Mouse (Mus musculus) kidney, embryonic 14.5 days (tissue): ENCODE data around the gene Gm49383. TPM values are rescaled to one million over a fixed set of nuclear protein-coding genes. Genes with fewer than 3 reads are reported as not detected.

Source experiments
- ATAC-seq: fragments of 200-750 bp; cut with Nextera tagmentation; 2 replicates; pipeline ENCODE4 v1.8.0; 2017; ENCODE audit warnings: moderate number of reproducible peaks, mild to moderate bottlenecking, moderate TSS enrichment, moderate library complexity; ENCODE audit not compliant: low FRiP score, low TSS enrichment
- H3K27ac ChIP-seq: fragments of 300-500 bp; sonication (generic); 2 replicates; pipeline ENCODE4 v1.5.1; 2014; ENCODE audit warnings: low read depth, mild to moderate bottlenecking, low read length, moderate library complexity, mixed read lengths
- H3K27me3 ChIP-seq: fragments of 300-500 bp; sonication (generic); 2 replicates; pipeline ENCODE4 v1.6.1; 2014; ENCODE audit warnings: mild to moderate bottlenecking, low read length; ENCODE audit not compliant: control insufficient read depth, insufficient read depth
- H3K36me3 ChIP-seq: fragments of 300-500 bp; sonication (generic); 2 replicates; pipeline ENCODE4 v1.6.1; 2014; ENCODE audit warnings: low read length, mixed read lengths; ENCODE audit not compliant: control insufficient read depth, insufficient read depth
- H3K4me1 ChIP-seq: fragments of 300-500 bp; sonication (generic); 2 replicates; pipeline ENCODE4 v1.6.1; 2014; ENCODE audit warnings: low read length, mixed read lengths; ENCODE audit not compliant: control insufficient read depth, insufficient read depth
- H3K4me2 ChIP-seq: fragments of 300-500 bp; sonication (generic); replicated peaks from 2 replicates; pipeline ENCODE4 v1.6.1; 2014; ENCODE audit warnings: low read depth, mild to moderate bottlenecking, low read length
- H3K4me3 ChIP-seq: fragments of 300-500 bp; sonication (generic); 2 replicates; pipeline ENCODE4 v1.5.1; 2014; ENCODE audit warnings: mild to moderate bottlenecking, low read length
- H3K9ac ChIP-seq: fragments of 300-500 bp; sonication (generic); 2 replicates; pipeline ENCODE4 v1.6.1; 2014; ENCODE audit warnings: low read depth, mild to moderate bottlenecking, low read length, moderate library complexity
- H3K9me3 ChIP-seq: fragments of 300-500 bp; sonication (generic); 2 replicates; pipeline ENCODE4 v1.6.1; 2016; ENCODE audit warnings: low read length; ENCODE audit not compliant: control insufficient read depth
- WGBS: fragments of 180-500 bp; shearing (Covaris S2); extraction: QIAGEN DNeasy Blood & Tissue Kit; methylation state at CpG from one replicate; pipeline ENCODE4 v1.1.7; 2014; 5-methylcytosine and 5-hydroxymethylcytosine counted together
- polyA plus RNA-seq: library from polyadenylated mRNA; unstranded; fragments of >200 nt; fragmentation: Nextera tagmentation; extraction: Ambion mirVana; gene quantifications from 2 replicates; pipeline ENCODE4 v1.2.1, GENCODE M21; 2014

Gm49383 gene
- polyA plus RNA-seq, 1 experiment from 2014 or later, result 33.4 TPM

DNA sequence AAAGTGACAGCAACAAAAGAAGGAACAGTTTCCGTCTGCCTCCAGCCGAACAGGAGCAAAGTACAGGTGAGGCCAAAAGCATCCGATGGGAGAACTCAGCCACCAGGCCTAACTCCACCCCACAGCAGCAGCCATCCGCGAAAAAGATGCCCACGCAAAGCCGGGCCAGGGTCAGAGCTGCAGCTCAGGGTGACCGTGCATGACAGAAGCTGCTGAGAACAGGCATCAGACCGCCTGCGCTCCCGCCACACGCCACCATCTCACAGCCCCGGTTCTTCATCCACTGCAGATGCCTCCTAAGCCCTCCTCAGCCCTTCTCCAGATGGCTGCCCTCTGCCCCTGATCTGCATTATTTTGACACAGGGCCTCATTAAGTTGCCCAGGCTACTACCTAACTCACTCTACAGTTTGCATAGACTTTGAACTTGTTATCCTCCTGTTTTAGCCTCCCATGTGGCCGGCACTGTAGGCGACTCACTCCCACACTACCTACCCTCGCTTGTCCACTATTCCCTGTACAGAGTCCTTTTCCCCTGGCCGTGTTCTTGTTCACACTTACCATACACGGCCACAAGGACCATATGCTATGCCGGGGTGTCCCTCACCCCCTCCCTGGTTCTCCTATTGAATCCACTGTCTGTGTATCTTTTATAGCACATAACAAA lies 23.8 kb upstream of the Gm49383 start:
- Histone ChIP-seq H3K9me3 (no peaks in the 10 kb centered on the region), H3K36me3 (peaks cover 51% of the 10 kb centered on the region), H3K4me3 (no peak overlapping the region), H3K4me1 (no peaks in the 10 kb centered on the region), H3K4me2 (no peak overlapping the region), H3K27ac (no peak overlapping the region), H3K27me3 (no peaks in the 10 kb centered on the region), H3K9ac (no peak overlapping the region)
- WGBS, result 74% methylated on average over 19 of the region's 19 CpGs
- peak; percentile 71; the same call in 1 of the 2 replicates for ATAC-seq

DNA sequence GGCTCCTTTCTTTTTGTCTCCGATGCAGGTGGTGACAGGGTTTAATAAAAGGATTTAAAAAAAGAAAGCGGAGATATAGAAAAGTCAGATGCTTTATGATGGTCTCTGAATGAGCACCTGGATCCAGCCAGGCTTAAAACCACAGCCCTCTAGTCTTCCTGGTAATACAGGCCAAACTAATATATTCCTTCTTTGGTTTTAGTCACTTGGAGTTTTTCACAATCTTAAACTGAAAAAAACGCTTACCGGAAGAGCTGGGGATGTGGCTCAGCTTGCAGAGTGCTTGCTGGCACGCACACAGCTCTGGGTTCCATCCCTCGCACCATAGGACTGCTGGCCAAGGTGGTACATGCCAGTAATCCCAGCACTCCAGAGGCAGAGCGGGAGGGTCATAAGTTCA lies 19.7 kb upstream of the Gm49383 start:
- H3K4me2 ChIP-seq, result no peak overlapping the region
- H3K27ac ChIP-seq, result no peak overlapping the region
- H3K27me3 ChIP-seq, result no peaks in the 10 kb centered on the region
- no peak overlapping the region for H3K4me3 ChIP-seq
- H3K9ac ChIP-seq, result no peak overlapping the region
- no peak for ATAC-seq
- H3K4me1 ChIP-seq, result no peaks in the 10 kb centered on the region
- WGBS, result 95% methylated on average over 7 of the region's 7 CpGs
- H3K9me3 ChIP-seq, result no peaks in the 10 kb centered on the region
- peaks cover 65% of the 10 kb centered on the region for H3K36me3 ChIP-seq

DNA sequence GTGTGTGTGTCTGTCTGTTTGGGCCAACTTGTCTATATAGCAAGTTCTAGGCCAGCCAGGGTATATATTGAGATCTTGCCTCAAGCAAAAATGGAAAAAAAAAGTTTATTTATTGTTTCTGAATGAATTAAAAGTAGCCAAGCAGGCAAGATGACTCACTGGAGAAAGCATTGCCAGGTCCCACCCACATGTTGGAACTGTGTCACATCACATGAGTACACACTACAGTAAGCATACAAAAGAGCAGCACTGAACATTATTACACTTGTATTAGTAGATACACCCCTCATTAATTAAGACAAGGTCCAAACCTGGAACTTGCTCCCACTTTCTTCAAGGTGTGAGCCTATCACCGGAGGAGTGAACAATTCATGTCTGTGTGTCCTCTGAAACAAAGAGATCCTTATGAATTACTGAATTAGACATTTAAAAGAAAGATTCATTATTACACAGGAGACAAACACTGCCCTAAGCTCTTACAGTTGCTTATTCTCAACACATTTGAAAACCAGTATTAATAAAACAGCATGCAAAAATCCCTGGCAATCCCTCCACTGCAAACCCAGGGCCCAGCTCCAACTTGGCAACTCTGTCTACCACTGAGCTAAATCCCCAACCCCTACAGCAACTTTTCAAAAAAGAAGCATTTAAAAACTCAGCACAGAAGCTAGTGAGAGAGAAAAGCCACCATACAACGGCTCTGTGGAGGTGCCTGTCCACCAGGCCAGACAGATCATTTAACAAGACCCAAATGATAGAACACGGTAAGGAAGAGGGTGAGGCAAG lies 18.3 kb upstream of the Gm49383 start:
- no peak overlapping the region for H3K4me3 ChIP-seq
- no peak overlapping the region for H3K4me2 ChIP-seq
- no peak for ATAC-seq
- no peaks in the 10 kb centered on the region for H3K27me3 ChIP-seq
- 93% methylated on average over 3 of the region's 3 CpGs for WGBS
- no peak overlapping the region for H3K9ac ChIP-seq
- no peak overlapping the region for H3K27ac ChIP-seq
- no peaks in the 10 kb centered on the region for H3K9me3 ChIP-seq
- peaks cover 58% of the 10 kb centered on the region for H3K36me3 ChIP-seq
- H3K4me1 ChIP-seq, result no peaks in the 10 kb centered on the region

DNA sequence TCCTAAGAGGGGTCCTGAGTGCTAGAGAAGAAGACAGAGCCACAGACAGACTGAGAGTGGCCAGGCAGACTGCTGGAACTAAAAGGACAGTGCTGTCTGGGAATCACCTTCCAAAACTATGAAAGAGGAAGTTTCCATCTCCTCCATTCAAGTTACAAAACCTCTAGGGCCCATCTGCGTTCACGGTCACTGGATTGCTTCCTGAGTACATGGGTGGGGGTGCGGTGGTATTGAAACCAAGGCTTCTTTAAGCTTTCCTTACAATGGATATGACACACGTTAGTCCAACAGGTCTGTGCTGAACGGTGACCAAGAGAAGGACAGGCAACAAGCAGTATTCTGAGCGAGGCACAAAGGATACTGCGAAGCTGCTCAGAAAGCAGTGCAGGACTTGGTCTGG lies 17.5 kb upstream of the Gm49383 start:
- H3K4me2 ChIP-seq, result no peak overlapping the region
- no peaks in the 10 kb centered on the region for H3K4me1 ChIP-seq
- no peak overlapping the region for H3K27ac ChIP-seq
- H3K9ac ChIP-seq, result no peak overlapping the region
- H3K4me3 ChIP-seq, result no peak overlapping the region
- no peaks in the 10 kb centered on the region for H3K9me3 ChIP-seq
- peaks cover 62% of the 10 kb centered on the region for H3K36me3 ChIP-seq
- H3K27me3 ChIP-seq, result no peaks in the 10 kb centered on the region
- 94% methylated on average over 7 of the region's 7 CpGs for WGBS
- ATAC-seq, result no peak

DNA sequence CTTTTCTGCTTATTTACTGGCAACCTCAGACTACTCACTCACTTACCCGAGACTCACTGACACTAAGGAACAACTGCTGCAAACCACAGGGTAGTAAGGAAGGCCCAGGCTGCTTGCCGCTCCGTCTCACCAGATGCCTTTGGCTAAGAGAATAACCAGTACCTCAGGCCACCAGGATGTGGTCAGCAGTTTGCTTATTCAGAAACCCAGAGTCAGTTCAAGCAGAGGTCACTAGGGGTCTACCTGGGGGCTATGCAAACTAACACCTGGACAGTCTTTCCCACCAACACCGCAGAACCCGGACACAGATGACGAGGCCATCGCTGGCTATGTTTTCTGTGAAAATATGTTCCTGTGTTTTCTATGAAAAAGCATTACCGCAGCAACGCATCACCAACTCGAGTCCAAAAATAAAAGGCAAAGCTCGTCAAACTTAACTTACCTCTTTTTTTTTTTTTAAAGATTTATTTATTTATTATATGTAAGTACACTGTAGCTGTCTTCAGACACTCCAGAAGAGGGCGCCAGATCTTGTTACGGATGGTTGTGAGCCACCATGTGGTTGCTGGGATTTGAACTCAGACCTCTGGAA lies 16.4 kb upstream of the Gm49383 start:
- WGBS, result 96% methylated on average over 13 of the region's 13 CpGs
- Histone ChIP-seq H3K4me3 (no peak overlapping the region), H3K27me3 (no peaks in the 10 kb centered on the region), H3K4me1 (no peaks in the 10 kb centered on the region), H3K36me3 (peaks cover 61% of the 10 kb centered on the region), H3K4me2 (no peak overlapping the region), H3K27ac (no peak overlapping the region), H3K9ac (no peak overlapping the region), H3K9me3 (no peaks in the 10 kb centered on the region)
- ATAC-seq, result no peak

DNA sequence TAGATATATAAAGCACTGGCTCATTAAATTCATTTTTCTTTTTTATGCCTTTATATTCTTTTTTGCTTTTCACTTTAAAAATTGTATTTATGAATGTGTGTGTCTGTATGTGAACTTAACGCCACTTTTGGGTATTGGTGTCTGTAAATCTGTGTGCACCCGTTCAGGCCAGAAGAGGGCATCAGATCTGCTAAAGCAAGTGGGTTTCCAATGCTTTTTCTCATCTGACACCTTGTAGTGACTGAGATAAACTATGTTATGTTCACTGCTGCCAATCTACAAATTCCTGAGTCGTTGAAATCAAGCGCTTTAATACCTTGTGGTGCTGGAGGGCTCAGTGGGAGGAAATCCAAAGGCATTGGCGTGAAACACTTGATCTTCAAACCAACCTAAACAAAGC lies 14.2 kb upstream of the Gm49383 start:
- WGBS, result 85% methylated on average over 5 of the region's 5 CpGs
- Histone ChIP-seq H3K36me3 (peaks cover 58% of the 10 kb centered on the region), H3K9me3 (no peaks in the 10 kb centered on the region), H3K4me3 (no peak overlapping the region), H3K27me3 (no peaks in the 10 kb centered on the region), H3K4me2 (no peak overlapping the region), H3K4me1 (no peaks in the 10 kb centered on the region), H3K9ac (no peak overlapping the region), H3K27ac (no peak overlapping the region)
- ATAC-seq, result no peak

DNA sequence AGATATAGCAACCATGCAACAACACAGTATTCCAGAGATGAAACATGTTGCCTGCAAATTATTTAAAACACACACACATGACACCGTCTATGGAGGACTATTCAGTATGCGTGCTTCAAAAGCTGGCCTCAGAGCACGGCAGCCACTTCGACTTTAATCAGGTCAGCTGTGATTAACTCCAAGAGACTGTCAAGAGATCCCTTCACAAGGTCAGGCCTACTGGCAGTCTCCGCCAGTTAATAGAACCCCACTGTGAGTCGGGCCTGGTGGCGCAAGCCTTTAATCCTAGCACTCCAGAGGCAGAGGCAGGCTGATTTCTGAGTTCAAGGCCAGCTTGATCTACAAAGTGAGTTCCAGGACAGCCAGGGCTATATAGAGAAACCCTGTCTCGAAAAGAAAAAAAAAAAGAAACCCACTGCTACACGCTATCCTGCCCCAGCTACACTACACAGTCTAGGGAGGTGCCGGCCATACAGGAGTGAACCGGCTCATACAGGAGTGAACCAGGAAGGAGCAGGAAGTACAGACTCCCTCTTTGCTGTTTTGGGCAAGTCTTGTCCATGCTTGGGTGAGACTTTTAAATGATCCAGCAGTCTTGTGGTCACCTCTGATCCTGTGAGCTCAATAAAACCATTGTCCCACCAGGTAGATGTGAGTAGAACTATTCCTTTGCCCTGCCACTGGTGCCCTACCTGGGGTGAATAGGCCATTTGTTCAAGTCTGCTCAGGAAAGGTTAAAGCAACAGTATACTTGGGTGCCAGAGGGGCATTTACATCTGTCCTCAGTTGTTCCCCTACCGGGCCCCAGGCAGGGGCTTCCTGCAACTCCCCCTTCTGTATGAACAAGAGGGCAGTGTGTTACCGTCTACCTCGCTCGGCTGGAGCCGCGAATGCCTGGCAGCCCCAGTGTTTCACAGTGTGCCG lies 13.4 kb upstream of the Gm49383 start:
- Histone ChIP-seq H3K4me3 (no peak overlapping the region), H3K9me3 (no peaks in the 10 kb centered on the region), H3K4me1 (no peaks in the 10 kb centered on the region), H3K9ac (no peak overlapping the region), H3K27me3 (no peaks in the 10 kb centered on the region), H3K4me2 (no peak overlapping the region), H3K36me3 (peaks cover 53% of the 10 kb centered on the region), H3K27ac (no peak overlapping the region)
- 87% methylated on average over 18 of the region's 18 CpGs for WGBS
- ATAC-seq, result no peak

DNA sequence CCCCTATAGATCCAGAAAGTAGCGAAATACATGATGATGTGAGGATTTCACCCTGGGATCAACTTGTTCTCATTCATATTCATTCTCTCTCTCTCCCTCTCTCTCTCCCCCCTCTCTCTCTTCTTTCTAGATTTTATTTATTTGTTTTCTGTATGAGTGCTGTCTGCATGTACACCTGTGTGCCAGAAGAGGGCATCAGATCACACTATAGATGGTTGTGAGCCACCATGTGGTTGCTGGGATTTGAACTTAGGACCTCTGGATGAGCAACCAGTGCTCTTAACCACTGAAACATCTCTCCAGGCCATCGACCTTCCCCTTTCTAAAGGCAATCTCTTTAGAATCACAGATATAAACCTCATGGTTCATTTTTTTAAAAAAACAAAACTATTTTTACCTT lies 11.6 kb upstream of the Gm49383 start:
- Histone ChIP-seq H3K4me2 (no peak overlapping the region), H3K27me3 (no peaks in the 10 kb centered on the region), H3K4me1 (no peaks in the 10 kb centered on the region), H3K27ac (no peak overlapping the region), H3K4me3 (no peak overlapping the region), H3K9ac (no peak overlapping the region), H3K9me3 (no peaks in the 10 kb centered on the region), H3K36me3 (peaks cover 37% of the 10 kb centered on the region)
- ATAC-seq, result no peak
- 90% methylated on average over 2 of the region's 2 CpGs for WGBS
